Mouse (Mus musculus) adrenal gland, adult 2 months (tissue): ENCODE measurements around the gene Med27. TPM values are rescaled to one million over a fixed set of nuclear protein-coding genes. Genes with fewer than 3 reads are reported as not detected.
A peak's percentile ranks its signal among the peaks of the same experiment; 100 is the strongest.

Experiments used
- DNase-seq: peaks from one replicate; pipeline ENCODE4 v3.0.0; 2021
- polyA plus RNA-seq: library from polyadenylated mRNA; depleted of rRNA; stranded (reverse); fragments of >200 nt; gene quantifications from 2 replicates; pipeline ENCODE4 v1.2.3, GENCODE M21; 2012
- total RNA-seq, 2 experiments: library from RNA; stranded (reverse); gene quantifications; 2 replicates each; pipeline ENCODE4 v1.2.3; 2021

Med27 gene
- total and polyA plus RNA-seq, 3 experiments: 25.8 to 54.7 (median 28.1) TPM

DNA sequence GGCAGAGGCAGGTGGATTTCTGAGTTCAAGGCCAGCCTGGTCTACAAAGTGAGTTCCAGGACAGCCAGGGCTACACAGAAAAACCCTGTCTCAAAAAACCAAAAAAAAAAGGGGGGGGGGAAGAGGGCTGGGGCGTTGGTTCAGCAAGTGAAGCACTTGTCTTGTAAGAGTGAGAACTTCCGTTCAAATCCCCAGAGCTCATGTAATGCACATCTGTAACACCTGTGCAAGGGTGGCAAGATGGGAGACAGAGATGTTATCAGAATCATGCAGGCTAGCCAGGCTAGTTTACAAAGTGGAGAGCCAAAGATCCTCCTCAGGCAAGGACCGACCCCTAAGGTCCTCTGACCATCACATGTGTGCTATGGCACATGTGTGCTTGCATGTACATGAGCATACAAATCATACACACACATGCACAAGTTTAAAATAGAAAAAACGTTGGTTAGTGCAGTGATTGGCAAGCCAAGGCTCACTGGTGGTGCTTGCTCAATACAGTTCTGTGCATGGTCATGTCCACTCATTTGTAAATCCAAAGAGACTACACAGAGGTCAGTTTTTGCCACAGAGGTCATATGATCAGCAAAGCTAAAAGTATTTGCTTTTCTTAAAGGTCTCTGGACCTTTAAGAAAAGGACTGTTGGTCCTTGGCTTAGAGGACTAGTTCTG is 91.4 kb downstream of the Med27 start:
- DNase-seq: no peak

- DNase-seq: peak; percentile 72
Measured at GRCm38 (mm10) chr2:29438530-29438862, 91.9 kb downstream of the Med27 start.

DNA sequence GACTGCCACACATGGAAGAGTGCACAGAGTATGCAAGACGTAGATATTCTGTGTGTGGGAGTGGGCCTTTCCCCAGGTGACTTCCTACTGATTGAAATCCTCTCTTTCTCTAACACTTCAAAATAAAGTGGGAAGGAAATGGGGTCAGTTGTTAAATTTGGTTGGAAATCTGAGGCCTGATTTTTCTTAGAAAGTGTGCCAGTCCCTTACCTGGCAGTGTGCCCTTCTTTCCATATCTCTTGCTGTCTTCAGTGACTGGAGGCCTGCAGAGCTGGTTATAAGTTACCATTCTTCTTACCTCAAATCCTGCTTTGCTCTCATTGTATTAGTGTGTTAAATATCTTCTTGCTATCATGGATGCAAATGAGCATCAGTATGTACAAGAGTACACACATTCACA is 92.4 kb downstream of the Med27 start:
- no peak for DNase-seq

DNA sequence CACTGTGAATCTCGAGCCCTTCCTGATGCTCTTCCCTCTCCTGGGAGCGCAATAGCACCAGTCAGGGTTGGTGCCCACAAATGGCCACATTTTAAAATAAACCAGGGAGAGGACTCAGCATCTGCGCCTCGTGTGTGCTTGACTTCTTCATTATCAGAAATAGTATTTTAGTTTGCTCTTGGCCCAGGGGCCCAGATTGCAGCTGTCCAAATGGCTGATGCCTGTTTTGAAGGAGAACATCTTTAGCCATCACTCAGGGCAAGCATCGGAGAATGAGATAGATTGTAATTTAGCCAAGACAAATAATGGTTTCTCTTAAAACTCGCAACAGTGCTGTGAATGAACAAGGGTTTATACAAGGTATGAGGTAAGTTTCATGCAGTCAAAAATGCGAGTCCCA is 92.8 kb downstream of the Med27 start:
- no peak for DNase-seq

- DNase-seq: no peak
Measured at GRCm38 (mm10) chr2:29439857-29440502, 93.4 kb downstream of the Med27 start.

GRCm38 (mm10) chr2:29442275-29442674 is 95.7 kb downstream of the Med27 start:
- no peak for DNase-seq

DNA sequence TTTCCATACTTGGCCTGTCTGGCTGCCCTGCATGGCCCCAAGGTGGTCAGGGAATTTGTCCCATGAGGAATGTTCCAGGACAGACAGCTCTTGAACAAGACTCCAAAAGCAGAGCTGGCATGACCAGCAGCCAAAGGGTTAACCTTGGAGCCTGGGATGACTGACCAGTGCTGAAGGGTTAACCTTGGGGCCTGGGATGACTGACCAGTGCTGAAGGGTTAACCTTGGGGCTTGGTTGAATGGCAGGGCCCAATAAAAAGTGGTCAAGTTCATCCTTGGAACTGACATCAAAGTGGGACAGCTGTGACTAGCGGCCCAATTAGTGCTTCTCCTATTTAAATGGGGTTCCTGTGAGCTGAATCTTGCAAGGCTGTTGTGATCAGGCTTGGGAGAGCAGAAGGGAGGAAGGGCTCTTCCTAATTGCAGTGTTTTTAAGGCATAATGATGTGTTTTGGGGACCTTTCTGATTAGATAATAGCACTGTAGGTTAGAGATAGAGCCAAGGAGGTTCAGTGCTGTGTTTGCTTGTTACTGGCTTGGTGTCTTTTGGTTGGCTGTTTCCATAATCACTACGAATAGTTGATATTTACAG is 97.1 kb downstream of the Med27 start:
- DNase-seq: peak; percentile 66

- no peak for DNase-seq
Measured at GRCm38 (mm10) chr2:29448476-29449002, 101.9 kb downstream of the Med27 start.

DNA sequence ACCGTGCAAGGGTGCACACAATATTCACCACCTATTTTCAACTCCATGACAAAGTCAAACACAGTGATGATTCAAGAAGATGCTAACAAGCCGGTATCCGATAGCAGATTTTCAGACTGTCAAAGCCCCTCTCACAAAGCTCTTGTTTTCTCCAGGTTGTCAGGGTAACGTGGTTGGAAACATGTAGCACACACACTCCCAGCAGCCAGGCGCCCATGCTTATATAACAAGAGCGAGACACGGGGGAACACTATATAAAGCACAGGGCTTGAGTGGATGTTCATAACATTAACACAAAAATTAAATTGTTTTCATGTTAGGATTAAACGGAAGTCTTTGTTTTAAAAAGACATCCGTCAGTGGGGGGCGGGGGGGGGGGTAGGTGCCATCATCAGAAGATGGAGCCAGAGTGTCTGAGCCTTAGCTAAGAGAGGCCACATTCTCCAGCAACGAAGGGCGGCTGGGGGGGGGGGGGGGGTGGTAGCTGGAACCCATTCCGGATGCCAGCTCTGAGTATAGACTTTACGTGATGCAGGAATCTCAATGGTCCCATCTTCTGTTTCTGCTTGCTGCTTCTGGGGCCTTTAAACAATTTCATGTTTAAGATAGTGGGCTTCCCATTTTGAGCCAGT is 104.9 kb downstream of the Med27 start:
- DNase-seq: no peak

- DNase-seq: no peak
Measured at GRCm38 (mm10) chr2:29453376-29453775, 106.8 kb downstream of the Med27 start.

DNA sequence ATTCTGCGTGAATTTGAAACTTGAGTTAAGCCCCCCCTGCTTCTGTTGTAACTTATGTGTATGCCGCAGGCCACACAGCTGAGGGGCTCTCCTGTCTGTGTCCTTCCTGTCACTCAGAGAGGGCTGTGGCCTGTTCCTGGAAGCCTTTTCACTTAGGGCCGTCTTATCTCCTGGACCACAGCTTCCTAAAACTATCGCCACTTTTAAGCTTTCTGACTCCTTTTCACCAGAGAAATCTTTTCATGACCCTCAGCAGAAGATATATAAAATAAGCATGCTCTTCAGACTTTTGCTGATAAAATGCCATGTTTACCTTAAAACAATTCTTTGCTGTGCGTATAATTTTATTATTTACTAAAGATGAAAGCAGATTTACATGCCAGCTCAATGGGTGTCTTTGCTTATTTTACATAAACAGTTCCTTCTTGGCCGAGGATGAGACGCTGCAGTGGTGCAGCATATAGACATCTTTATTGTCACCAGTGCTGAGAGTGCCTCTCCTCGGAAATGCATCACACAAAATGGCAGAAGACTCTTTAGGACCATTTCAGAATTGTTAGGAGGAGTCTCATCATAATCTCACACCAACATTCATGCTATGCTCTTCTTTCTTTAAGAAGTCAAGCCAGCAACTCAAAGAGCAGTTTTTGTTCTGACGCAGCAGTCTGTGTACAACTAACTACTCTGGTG is 110.2 kb downstream of the Med27 start:
- no peak for DNase-seq

DNA sequence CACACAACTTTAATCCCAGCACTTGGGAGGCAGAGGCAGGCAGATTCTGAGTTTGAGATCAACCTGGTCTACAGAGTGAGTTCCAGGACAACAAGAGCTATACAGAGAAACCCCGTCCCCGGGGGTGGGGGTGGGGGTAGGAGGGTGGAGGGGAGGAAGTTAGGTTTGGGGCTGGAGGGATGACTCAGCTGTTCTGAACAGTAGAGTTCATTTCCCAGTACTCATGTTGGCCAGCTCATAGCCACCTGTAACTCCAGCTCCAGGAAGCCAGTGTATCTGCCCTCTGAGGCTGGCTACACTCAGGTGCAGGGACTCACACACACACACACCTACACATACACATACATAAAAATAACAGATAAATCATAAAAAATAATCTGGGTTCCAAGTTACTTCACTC is 111.1 kb downstream of the Med27 start:
- DNase-seq: no peak

GRCm38 (mm10) chr2:29458346-29458950 is 111.8 kb downstream of the Med27 start:
- no peak for DNase-seq

GRCm38 (mm10) chr2:29459648-29460047 is 113.0 kb downstream of the Med27 start:
- DNase-seq: no peak

- DNase-seq: no peak
Measured at GRCm38 (mm10) chr2:29461841-29462240, 115.2 kb downstream of the Med27 start.

GRCm38 (mm10) chr2:29463039-29463585 is 116.5 kb downstream of the Med27 start:
- no peak for DNase-seq

DNA sequence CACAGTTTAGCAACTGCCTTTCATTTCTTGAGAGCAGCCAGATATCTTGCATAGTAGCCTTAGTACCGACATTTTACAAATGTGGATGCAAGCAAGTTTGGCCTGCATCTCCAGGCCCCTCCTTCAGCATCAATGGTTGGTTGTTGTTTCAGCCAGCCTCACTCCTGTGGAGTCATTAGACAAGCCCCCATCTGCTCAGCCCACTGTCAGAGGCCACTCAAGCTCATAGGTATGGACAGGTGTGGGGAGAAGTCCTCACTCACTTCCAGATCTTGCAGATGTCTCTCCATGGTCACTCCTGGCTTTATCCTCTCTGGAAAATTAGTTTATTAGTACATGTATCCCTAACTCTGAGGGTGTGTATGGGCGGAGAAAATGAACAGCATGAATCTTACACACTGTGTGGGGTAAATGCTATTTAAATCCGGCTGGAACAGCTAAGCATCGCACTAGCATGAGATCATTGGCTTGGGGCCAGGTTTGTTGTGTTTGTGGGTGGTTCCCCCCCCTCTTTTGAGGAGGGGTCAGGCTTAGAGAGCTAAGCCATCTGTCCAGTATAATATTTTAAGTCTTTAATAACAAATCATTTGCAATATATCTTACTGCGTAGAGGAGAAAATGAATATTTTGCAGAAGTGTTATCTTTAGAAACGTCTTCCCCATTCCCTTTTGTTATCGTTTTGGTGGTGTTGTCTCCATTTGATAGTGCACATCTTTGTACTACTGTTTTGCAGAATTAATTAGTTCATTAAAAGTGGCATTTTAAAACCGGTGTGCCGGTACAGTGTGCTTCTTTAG is 118.4 kb downstream of the Med27 start:
- DNase-seq: no peak

GRCm38 (mm10) chr2:29465649-29466137 is 119.1 kb downstream of the Med27 start:
- DNase-seq: no peak

- DNase-seq: no peak
Measured at GRCm38 (mm10) chr2:29466396-29466795, 119.8 kb downstream of the Med27 start.

GRCm38 (mm10) chr2:29468517-29468936 is 121.9 kb downstream of the Med27 start:
- DNase-seq: no peak
